Mouse (Mus musculus): ENCODE results near the gene Tnfsf12.

DNA sequence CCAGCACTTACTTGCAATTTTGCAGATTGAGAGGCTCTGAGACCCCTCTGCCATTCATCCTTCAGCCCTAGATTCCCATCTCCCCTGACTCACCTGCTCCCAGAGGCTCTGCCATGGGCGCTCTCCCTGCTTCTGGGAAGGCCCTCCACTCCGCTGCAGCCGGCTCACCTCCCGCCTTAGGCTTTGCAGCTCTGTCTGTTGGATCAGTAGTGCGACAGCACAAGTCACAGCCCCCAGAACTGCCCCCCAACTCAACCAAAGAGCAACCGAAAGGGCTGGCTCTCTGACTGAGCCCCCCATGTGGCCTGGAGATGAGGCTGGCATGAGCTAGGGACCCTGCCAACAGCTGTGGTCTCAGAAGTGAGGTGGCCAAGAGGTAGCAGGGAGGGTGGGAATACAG lies 10.7 kb downstream of the Tnfsf12 start:
- no peak for TF ChIP-seq CTCF (IDR thresholded peaks at IDR 0.05)
- TF ChIP-seq EP300 (IDR thresholded peaks at IDR 0.05) = no peak
